Mouse (Mus musculus) adrenal gland, adult 2 months (tissue): Measurements from ENCODE around the gene Olfr488. TPM values are rescaled to one million over a fixed set of nuclear protein-coding genes. Genes with fewer than 3 reads are reported as not detected.
"Not testable (repeated sequence)": the region's sequence is repeated elsewhere in the genome, so short reads cannot be mapped to it uniquely, and the experiment has no call there.

Experiments
- DNase-seq: peaks from one replicate; pipeline ENCODE4 v3.0.0; 2021
- long read RNA-seq: library from polyadenylated mRNA; stranded (forward); transcript quantifications from one replicate; pipeline ENCODE4 v2.0.0, GENCODE M21; 2021
- polyA plus RNA-seq: library from polyadenylated mRNA; depleted of rRNA; stranded (reverse); fragments of >200 nt; gene quantifications from 2 replicates; pipeline ENCODE4 v1.2.3, GENCODE M21; 2012; rRNA removed
- total RNA-seq, 2 experiments: library from RNA; stranded (reverse); gene quantifications; 2 replicates each; pipeline ENCODE4 v1.2.3; 2021

Olfr488 gene
- total RNA-seq (not detected), polyA plus RNA-seq (not detected in 2 replicates)
- long read RNA-seq, result 0 reads

DNA sequence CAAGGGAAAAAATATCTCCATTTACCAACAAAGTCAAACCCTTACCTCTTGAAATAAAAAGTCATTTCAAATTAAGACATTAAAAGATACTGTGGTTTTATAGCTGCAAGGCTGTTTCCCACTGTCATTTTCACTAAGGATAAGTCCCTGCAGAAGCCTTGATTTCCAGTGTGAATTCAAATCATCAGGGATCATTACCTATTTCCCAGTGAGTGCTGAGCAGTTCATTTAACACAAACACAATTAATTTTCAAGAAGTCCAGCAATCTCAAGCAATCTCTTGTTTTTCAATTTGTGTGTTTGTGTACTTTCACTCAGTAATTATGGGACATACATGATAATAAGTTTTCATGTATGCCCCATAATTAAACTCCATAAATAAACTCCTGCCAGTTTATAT lies at the start of gene Olfr488:
TSS of gene Olfr488 (minus strand) at position 101 of the 400 bp plus-strand sequence.
- DNase-seq, result no peak

DNA sequence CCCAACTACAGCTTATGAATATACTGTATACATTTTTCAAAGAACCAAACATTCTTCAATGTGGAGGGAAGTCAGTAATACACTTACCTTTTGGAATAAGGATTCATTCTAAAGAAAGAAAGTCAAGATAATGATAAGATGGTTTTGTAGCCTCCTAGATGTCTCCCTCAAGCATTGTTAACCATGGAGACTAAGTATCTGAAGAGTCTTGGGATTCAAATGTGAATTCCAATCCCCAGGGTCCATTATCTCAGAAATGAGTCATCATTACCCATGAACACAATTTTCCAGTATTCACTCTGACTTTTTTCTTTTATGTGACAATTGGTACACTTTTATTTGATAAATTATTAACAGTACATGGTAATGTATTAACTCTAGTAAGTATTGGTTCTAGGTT lies 30.7 kb upstream of the Olfr488 start, which contains the start of gene Olfr490:
TSS of gene Olfr490 (minus strand) at position 101 of the 400 bp plus-strand sequence.
- DNase-seq, result no peak

DNA sequence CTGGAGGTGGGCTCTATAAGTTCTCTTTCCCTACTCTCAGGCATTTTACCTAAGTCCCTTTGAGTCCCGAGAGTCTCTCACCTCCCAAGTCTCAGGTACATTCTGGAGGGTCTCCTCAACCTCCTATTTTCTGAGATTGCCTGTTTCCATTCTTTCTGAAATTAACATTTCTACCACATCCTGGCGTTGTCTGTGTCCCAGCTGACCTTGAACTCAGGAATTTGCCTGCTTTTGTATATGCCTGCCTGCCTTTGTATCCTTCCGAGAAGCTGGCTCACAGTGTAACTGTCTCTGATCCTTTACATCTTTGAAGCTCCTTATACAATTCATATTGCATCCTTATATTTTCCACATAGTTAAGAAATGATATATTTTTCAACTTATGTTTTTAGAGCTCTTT lies 24.6 kb downstream of the Olfr488 start:
- DNase-seq, result no peak

DNA sequence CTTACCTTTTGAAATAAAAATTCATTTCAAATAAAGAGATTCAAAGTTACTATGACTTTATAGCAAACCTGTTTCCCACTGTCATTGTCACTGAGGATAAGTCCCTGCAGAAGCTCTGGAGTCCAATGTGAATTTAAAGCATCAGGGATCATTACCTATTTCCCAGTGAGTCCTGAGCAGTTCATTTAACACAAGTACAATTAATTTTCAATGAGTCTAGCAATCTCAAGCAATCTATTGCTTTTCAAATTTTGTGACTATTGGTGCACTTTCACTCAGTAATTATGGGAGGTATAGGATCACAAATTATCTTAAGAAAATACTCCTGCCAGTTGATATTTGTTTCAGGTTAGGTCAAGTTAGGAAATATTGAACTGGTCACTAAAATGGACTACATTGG lies 43.6 kb downstream of the Olfr488 start, which contains the start of gene Olfr487:
TSS of gene Olfr487 (minus strand) at position 101 of the 400 bp plus-strand sequence.
- DNase-seq, result not testable (repeated sequence)

Other genes with a start within 250 kb of the Olfr488 start
- not detected for gene Olfr478, start 224.4 kb downstream of the Olfr488 start, total RNA-seq
- gene Olfr478, start 224.4 kb downstream of the Olfr488 start, polyA plus RNA-seq, result not detected in 2 replicates
- not detected for gene Olfr479, start 207.7 kb downstream of the Olfr488 start, total RNA-seq
- not detected in 2 replicates for gene Olfr479, start 207.7 kb downstream of the Olfr488 start, polyA plus RNA-seq
- gene Olfr480, start 191.0 kb downstream of the Olfr488 start, total RNA-seq, result not detected
- not detected in 2 replicates for gene Olfr480, start 191.0 kb downstream of the Olfr488 start, polyA plus RNA-seq
- gene Olfr481, start 178.5 kb downstream of the Olfr488 start, total RNA-seq, result not detected
- not detected in 2 replicates for gene Olfr481, start 178.5 kb downstream of the Olfr488 start, polyA plus RNA-seq
- 1 to 10 TPM; 1.5 to 3.5 TPM for gene Olfr482, start 160.8 kb downstream of the Olfr488 start, total RNA-seq
- not detected in 2 replicates for gene Olfr482, start 160.8 kb downstream of the Olfr488 start, polyA plus RNA-seq
- gene Olfr483, start 157.5 kb downstream of the Olfr488 start, total RNA-seq, result not detected
- gene Olfr483, start 157.5 kb downstream of the Olfr488 start, polyA plus RNA-seq, result not detected in 2 replicates
- gene Olfr484, start 130.9 kb downstream of the Olfr488 start, total RNA-seq, result not detected
- gene Olfr484, start 130.9 kb downstream of the Olfr488 start, polyA plus RNA-seq, result not detected in 2 replicates
- gene Olfr485, start 98.5 kb downstream of the Olfr488 start, total RNA-seq, result not detected
- not detected in 2 replicates for gene Olfr485, start 98.5 kb downstream of the Olfr488 start, polyA plus RNA-seq
- not detected for gene Olfr486, start 85.6 kb downstream of the Olfr488 start, total RNA-seq
- not detected in 2 replicates for gene Olfr486, start 85.6 kb downstream of the Olfr488 start, polyA plus RNA-seq
- gene Olfr487, start 43.7 kb downstream of the Olfr488 start, total RNA-seq, result not detected
- not detected in 2 replicates for gene Olfr487, start 43.7 kb downstream of the Olfr488 start, polyA plus RNA-seq
- not detected for gene Olfr490, start 30.6 kb upstream of the Olfr488 start, total RNA-seq
- not detected in 2 replicates for gene Olfr490, start 30.6 kb upstream of the Olfr488 start, polyA plus RNA-seq
- gene Olfr491, start 55.1 kb upstream of the Olfr488 start, total RNA-seq, result not detected
- not detected in 2 replicates for gene Olfr491, start 55.1 kb upstream of the Olfr488 start, polyA plus RNA-seq
- not detected for gene Olfr492, start 65.3 kb upstream of the Olfr488 start, total RNA-seq
- gene Olfr492, start 65.3 kb upstream of the Olfr488 start, polyA plus RNA-seq, result not detected in 2 replicates
- gene Olfr493, start 88.6 kb upstream of the Olfr488 start, total RNA-seq, result not detected
- gene Olfr493, start 88.6 kb upstream of the Olfr488 start, polyA plus RNA-seq, result not detected in 2 replicates
- gene Olfr494, start 107.0 kb upstream of the Olfr488 start, total RNA-seq, result not detected
- gene Olfr494, start 107.0 kb upstream of the Olfr488 start, polyA plus RNA-seq, result not detected in 2 replicates
- gene Olfr495, start 134.8 kb upstream of the Olfr488 start, total RNA-seq, result not detected
- gene Olfr495, start 134.8 kb upstream of the Olfr488 start, polyA plus RNA-seq, result not detected in 2 replicates
- gene Olfr497, start 162.1 kb upstream of the Olfr488 start, total RNA-seq, result not detected
- not detected in 2 replicates for gene Olfr497, start 162.1 kb upstream of the Olfr488 start, polyA plus RNA-seq
- gene Olfr498, start 207.0 kb upstream of the Olfr488 start, total RNA-seq, result not detected
- not detected in 2 replicates for gene Olfr498, start 207.0 kb upstream of the Olfr488 start, polyA plus RNA-seq